Mouse (Mus musculus): ENCODE data around the gene Odf2. TPM values are rescaled to one million over a fixed set of nuclear protein-coding genes. Genes with fewer than 3 reads are reported as not detected.

Odf2 gene
- polyA plus RNA-seq, 1 experiment from 2014 or later = 44.9 TPM

- Histone ChIP-seq H3K4me3 (replicated peaks) (no peak overlapping the region), H3K9ac (no peak overlapping the region), H3K36me3 (peaks cover 44% of the 10 kb centered on the region), H3K9me3 (no peaks in the 10 kb centered on the region), H3K4me1 (replicated peaks) (no peaks in the 10 kb centered on the region), H3K27ac (no peak overlapping the region), H3K27me3 (replicated peaks) (no peaks in the 10 kb centered on the region), H3K4me2 (replicated peaks) (no peak overlapping the region)
- ATAC-seq = no peak
- 95% methylated on average over 2 of the region's 2 CpGs for WGBS
These were observed 21.0 kb downstream of the Odf2 start for GRCm38 (mm10) chr2:29910042-29910441.

GRCm38 (mm10) chr2:29917621-29918020 is 28.6 kb downstream of the Odf2 start:
- no peak for ATAC-seq
- Histone ChIP-seq H3K4me2 (replicated peaks) (no peak overlapping the region), H3K36me3 (peaks cover 55% of the 10 kb centered on the region), H3K27ac (no peak overlapping the region), H3K27me3 (replicated peaks) (no peaks in the 10 kb centered on the region), H3K4me3 (replicated peaks) (no peak overlapping the region), H3K9ac (no peak overlapping the region), H3K4me1 (replicated peaks) (no peaks in the 10 kb centered on the region), H3K9me3 (no peaks in the 10 kb centered on the region)
- WGBS = 89% methylated on average over 11 of the region's 11 CpGs

GRCm38 (mm10) chr2:29922011-29922410 is 33.0 kb downstream of the Odf2 start:
- WGBS = 43% methylated on average over 11 of the region's 11 CpGs
- no peak overlapping the region for H3K4me2 ChIP-seq (replicated peaks)
- H3K9ac ChIP-seq = no peak overlapping the region
- peaks cover 63% of the 10 kb centered on the region for H3K36me3 ChIP-seq
- H3K4me1 ChIP-seq (replicated peaks) = no peaks in the 10 kb centered on the region
- no peaks in the 10 kb centered on the region for H3K9me3 ChIP-seq
- no peak for ATAC-seq
- H3K27ac ChIP-seq = 0 out of 2 replicates have a peak overlapping the region, but pooled peaks have one; percentile 0
- no peaks in the 10 kb centered on the region for H3K27me3 ChIP-seq (replicated peaks)
- H3K4me3 ChIP-seq (replicated peaks) = no peak overlapping the region

- no peaks in the 10 kb centered on the region for H3K9me3 ChIP-seq
- no peak overlapping the region for H3K4me2 ChIP-seq (replicated peaks)
- H3K27me3 ChIP-seq (replicated peaks) = no peaks in the 10 kb centered on the region
- 85% methylated on average over 5 of the region's 5 CpGs for whole genome bisulfite sequencing
- no peak for ATAC-seq
- no peak overlapping the region for H3K9ac ChIP-seq
- no peak overlapping the region for H3K27ac ChIP-seq
- no peak overlapping the region for H3K4me3 ChIP-seq (replicated peaks)
- H3K36me3 ChIP-seq = peaks cover 61% of the 10 kb centered on the region
- no peaks in the 10 kb centered on the region for H3K4me1 ChIP-seq (replicated peaks)
These were observed 37.5 kb downstream of the Odf2 start for GRCm38 (mm10) chr2:29926542-29926941.

- Histone ChIP-seq H3K27me3 (replicated peaks) (no peaks in the 10 kb centered on the region), H3K4me3 (replicated peaks) (no peak overlapping the region), H3K36me3 (peaks cover 31% of the 10 kb centered on the region), H3K9ac (no peak overlapping the region), H3K9me3 (no peaks in the 10 kb centered on the region), H3K27ac (no peak overlapping the region), H3K4me1 (replicated peaks) (no peaks in the 10 kb centered on the region), H3K4me2 (replicated peaks) (no peak overlapping the region)
- ATAC-seq = no peak
- 89% methylated on average over 10 of the region's 10 CpGs for WGBS
These were observed 41.5 kb downstream of the Odf2 start for GRCm38 (mm10) chr2:29930506-29930905.

- WGBS = 88% methylated on average over 6 of the region's 6 CpGs
- H3K4me3 ChIP-seq (replicated peaks) = no peak overlapping the region
These were observed 42.2 kb downstream of the Odf2 start for GRCm38 (mm10) chr2:29931194-29931593.

GRCm38 (mm10) chr2:29934906-29935599 is 46.0 kb downstream of the Odf2 start, which contains the start of gene Gle1:
TSS of gene Gle1 (plus strand) at chr2:29935426.
- WGBS = 2% methylated on average over 44 of the region's 44 CpGs
- Histone ChIP-seq H3K9ac (peak within 1 kb of the TSS; percentile 67), H3K27me3 (replicated peaks) (no peaks in the 10 kb centered on the region), H3K4me1 (replicated peaks) (peaks cover 5% of the 10 kb centered on the region; the same call in 1 of the 2 replicates), H3K36me3 (peaks cover 11% of the 10 kb centered on the region), H3K9me3 (no peaks in the 10 kb centered on the region), H3K4me2 (replicated peaks) (peak within 1 kb of the TSS; percentile 70), H3K4me3 (replicated peaks) (peak within 1 kb of the TSS; percentile 98), H3K27ac (peak within 1 kb of the TSS; percentile 77)
- ATAC-seq = peak; percentile 99

More at GRCm38 (mm10) chr2:29931194-29931593, 42.2 kb downstream of the Odf2 start:
- Histone ChIP-seq H3K4me1 (replicated peaks) (peaks cover 4% of the 10 kb centered on the region; the same call in 1 of the 2 replicates), H3K4me2 (replicated peaks) (no peak overlapping the region), H3K9ac (no peak overlapping the region), H3K27me3 (replicated peaks) (no peaks in the 10 kb centered on the region), H3K27ac (no peak overlapping the region), H3K9me3 (no peaks in the 10 kb centered on the region), H3K36me3 (peaks cover 24% of the 10 kb centered on the region)
- ATAC-seq = no peak

- no peak overlapping the region for H3K4me2 ChIP-seq (replicated peaks)
- H3K4me1 ChIP-seq (replicated peaks) = peaks cover 5% of the 10 kb centered on the region; the same call in 1 of the 2 replicates
- H3K9me3 ChIP-seq = no peaks in the 10 kb centered on the region
- WGBS = 93% methylated on average over 9 of the region's 9 CpGs
- H3K36me3 ChIP-seq = peaks cover 30% of the 10 kb centered on the region
- H3K9ac ChIP-seq = no peak overlapping the region
- no peaks in the 10 kb centered on the region for H3K27me3 ChIP-seq (replicated peaks)
- H3K4me3 ChIP-seq (replicated peaks) = no peak overlapping the region
- ATAC-seq = no peak
- no peak overlapping the region for H3K27ac ChIP-seq
These were observed 51.1 kb downstream of the Odf2 start for GRCm38 (mm10) chr2:29940073-29940472.

GRCm38 (mm10) chr2:29940826-29941225 is 51.8 kb downstream of the Odf2 start:
- WGBS = 93% methylated on average over 7 of the region's 7 CpGs
- no peaks in the 10 kb centered on the region for H3K9me3 ChIP-seq
- no peaks in the 10 kb centered on the region for H3K27me3 ChIP-seq (replicated peaks)
- H3K9ac ChIP-seq = no peak overlapping the region
- no peak overlapping the region for H3K27ac ChIP-seq
- H3K4me2 ChIP-seq (replicated peaks) = no peak overlapping the region
- H3K4me1 ChIP-seq (replicated peaks) = peaks cover 4% of the 10 kb centered on the region; the same call in 1 of the 2 replicates
- no peak overlapping the region for H3K4me3 ChIP-seq (replicated peaks)
- H3K36me3 ChIP-seq = peaks cover 30% of the 10 kb centered on the region
- no peak for ATAC-seq

- 0 out of 2 replicates have a peak overlapping the region, but pooled peaks have one; percentile 22 for H3K27ac ChIP-seq
- no peak overlapping the region for H3K4me2 ChIP-seq (replicated peaks)
- H3K9ac ChIP-seq = no peak overlapping the region
- WGBS = 35% methylated on average over 1 of the region's 1 CpGs
- no peak for ATAC-seq
- H3K4me1 ChIP-seq (replicated peaks) = no peaks in the 10 kb centered on the region
- no peak overlapping the region for H3K4me3 ChIP-seq (replicated peaks)
- H3K9me3 ChIP-seq = no peaks in the 10 kb centered on the region
- no peaks in the 10 kb centered on the region for H3K27me3 ChIP-seq (replicated peaks)
- peaks cover 31% of the 10 kb centered on the region for H3K36me3 ChIP-seq
These were observed 55.7 kb downstream of the Odf2 start for GRCm38 (mm10) chr2:29944723-29945122.

- Histone ChIP-seq H3K4me2 (replicated peaks) (no peak overlapping the region), H3K27ac (no peak overlapping the region), H3K4me3 (replicated peaks) (no peak overlapping the region), H3K9ac (no peak overlapping the region), H3K27me3 (replicated peaks) (no peaks in the 10 kb centered on the region), H3K4me1 (replicated peaks) (no peaks in the 10 kb centered on the region), H3K36me3 (peaks cover 33% of the 10 kb centered on the region), H3K9me3 (no peaks in the 10 kb centered on the region)
- 93% methylated on average over 5 of the region's 5 CpGs for WGBS
- ATAC-seq = no peak
These were observed 59.9 kb downstream of the Odf2 start for GRCm38 (mm10) chr2:29948896-29949295.

GRCm38 (mm10) chr2:29961246-29961645 is 72.2 kb downstream of the Odf2 start:
- Histone ChIP-seq H3K4me2 (replicated peaks) (no peak overlapping the region), H3K4me3 (replicated peaks) (no peak overlapping the region), H3K9me3 (no peaks in the 10 kb centered on the region), H3K9ac (no peak overlapping the region), H3K36me3 (peaks cover 11% of the 10 kb centered on the region; the same call in 1 of the 2 replicates), H3K27me3 (replicated peaks) (no peaks in the 10 kb centered on the region), H3K4me1 (replicated peaks) (peaks cover 7% of the 10 kb centered on the region), H3K27ac (no peak overlapping the region)
- 97% methylated on average over 7 of the region's 7 CpGs for WGBS
- ATAC-seq = no peak

All from intestine, embryonic 15.5 days (tissue).